Mouse (Mus musculus): ENCODE measurements around the gene Fbxw8. TPM values are rescaled to one million over a fixed set of nuclear protein-coding genes. Genes with fewer than 3 reads are reported as not detected.

Fbxw8 gene
- total RNA-seq, 2 experiments from 2014 or later: 2.9 to 4.4 TPM

- no peak for ATAC-seq (replicated peaks; ENCODE audit: low FRiP score, poor library complexity, severe bottlenecking)
Observed at GRCm38 (mm10) chr5:118113617-118114016, 41.6 kb downstream of the Fbxw8 start.

GRCm38 (mm10) chr5:118113043-118113442 lies 42.2 kb downstream of the Fbxw8 start:
- ATAC-seq (replicated peaks; ENCODE audit: low FRiP score, poor library complexity, severe bottlenecking): no peak

GRCm38 (mm10) chr5:118108794-118109440 lies 46.3 kb downstream of the Fbxw8 start:
- ATAC-seq (replicated peaks; ENCODE audit: low FRiP score, poor library complexity, severe bottlenecking): no peak

DNA sequence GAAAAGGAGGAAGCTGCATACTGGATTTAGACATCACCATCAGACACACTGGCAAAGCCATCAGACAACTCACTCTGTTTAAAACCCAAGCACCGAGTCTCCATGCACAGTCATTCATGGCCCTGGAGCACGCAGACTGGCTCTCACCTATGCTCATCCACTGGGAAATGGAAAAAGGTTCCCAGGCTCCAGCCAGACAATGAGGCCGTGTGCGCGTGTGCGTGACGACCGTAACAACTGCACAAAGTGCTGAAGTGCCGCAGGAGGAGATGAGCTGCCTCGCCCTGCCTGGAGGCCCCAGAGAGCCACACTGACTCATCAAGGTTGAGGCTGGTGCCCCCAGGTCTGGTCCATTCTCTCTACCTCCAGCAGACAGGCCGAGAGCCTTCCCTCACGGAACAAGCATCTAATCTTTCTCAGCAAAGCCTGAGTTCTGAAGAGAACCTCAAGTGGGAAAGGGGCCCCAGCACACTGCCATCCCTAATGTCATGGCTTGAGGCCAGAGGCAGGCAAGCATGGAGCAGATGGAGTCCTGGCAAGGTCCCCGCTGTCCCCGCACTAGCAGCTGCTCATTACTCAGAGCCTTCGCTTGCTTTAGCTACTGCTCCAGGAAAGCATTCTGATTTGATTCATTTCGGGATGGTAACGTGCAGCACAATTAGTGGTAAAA lies 47.0 kb downstream of the Fbxw8 start:
- ATAC-seq (replicated peaks; ENCODE audit: low FRiP score, poor library complexity, severe bottlenecking): no peak

GRCm38 (mm10) chr5:118106667-118107066 lies 48.6 kb downstream of the Fbxw8 start:
- ATAC-seq (replicated peaks; ENCODE audit: low FRiP score, poor library complexity, severe bottlenecking): no peak

GRCm38 (mm10) chr5:118105536-118105935 lies 49.7 kb downstream of the Fbxw8 start:
- no peak for ATAC-seq (replicated peaks; ENCODE audit: low FRiP score, poor library complexity, severe bottlenecking)

- no peak for ATAC-seq (replicated peaks; ENCODE audit: low FRiP score, poor library complexity, severe bottlenecking)
Observed at GRCm38 (mm10) chr5:118099870-118100478, 55.3 kb downstream of the Fbxw8 start.

DNA sequence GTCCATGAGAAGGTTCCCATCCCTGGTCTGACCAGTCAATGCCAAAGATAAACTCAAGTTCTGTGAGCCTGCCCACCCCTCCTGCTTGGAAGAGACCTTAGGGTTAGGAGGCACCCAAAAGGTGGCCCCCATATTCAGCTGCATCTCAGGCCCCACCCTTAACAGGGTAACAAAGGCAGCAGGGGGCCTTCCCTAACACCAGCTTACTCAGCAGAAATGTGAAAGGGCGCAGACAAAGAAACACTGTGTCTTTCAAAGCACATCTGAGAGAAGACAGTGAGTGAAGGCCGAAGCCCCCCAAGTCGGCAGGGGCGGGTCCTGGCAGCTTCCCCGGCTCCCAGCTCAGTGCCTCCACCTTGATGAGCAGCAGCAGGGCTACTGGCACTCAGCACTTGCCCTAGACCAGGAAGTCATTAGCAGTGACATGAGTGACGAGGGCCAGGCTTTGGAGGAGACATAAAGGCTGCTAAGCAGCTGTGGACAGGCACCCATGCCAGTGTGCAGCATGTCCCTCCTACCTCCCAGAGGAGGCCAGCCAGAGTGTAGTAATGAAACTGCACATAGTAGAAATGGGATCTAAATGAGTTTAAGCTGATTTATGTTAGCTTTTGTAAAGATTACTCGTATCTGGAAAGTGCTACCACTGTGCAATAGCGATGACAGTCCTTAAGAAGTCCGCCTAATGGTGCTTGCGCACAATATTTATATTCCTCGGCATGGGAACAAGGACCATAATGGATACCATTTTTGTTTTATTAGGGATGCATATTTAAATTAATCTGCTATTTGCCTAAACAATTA lies 56.0 kb downstream of the Fbxw8 start:
- no peak for ATAC-seq (replicated peaks; ENCODE audit: low FRiP score, poor library complexity, severe bottlenecking)

DNA sequence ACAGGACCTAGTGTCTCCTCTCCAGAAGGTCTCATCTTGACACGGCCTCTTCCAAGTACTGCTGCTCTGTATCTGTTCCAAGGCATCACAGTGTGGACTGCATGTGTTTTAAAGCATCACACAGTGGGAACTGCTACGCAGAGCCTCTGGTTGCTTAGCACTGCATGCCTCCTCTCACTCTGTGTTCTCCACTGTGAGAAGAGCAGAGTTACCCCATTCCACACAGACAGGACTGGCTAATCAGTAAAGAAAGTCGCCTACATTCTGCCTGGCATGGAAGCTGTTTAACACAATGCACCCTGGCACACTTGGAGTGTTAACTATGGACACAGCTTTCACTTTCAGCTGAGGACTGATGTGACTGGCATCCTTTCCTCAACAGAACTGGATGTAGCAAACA lies 58.9 kb downstream of the Fbxw8 start:
- ATAC-seq (replicated peaks; ENCODE audit: low FRiP score, poor library complexity, severe bottlenecking): no peak

DNA sequence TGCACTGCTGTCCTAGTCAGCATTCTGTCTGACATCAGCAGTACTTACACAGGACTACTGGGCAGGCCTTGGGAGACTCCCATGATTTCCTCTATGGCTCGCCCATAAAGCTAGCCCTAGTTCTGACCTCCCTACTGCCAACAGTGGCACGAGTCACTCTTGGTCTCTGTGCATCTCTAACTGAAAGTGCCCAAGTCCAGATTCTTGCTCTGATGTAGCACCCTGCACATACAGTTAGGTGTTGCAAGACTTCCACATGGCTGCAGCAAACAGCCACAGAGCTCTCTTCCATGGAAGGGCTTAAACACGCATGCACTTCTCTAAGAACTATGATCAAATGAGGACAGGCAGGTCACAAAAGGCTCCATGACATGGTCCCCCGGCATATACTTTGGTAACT lies 59.4 kb downstream of the Fbxw8 start:
- ATAC-seq (replicated peaks; ENCODE audit: low FRiP score, poor library complexity, severe bottlenecking): no peak

DNA sequence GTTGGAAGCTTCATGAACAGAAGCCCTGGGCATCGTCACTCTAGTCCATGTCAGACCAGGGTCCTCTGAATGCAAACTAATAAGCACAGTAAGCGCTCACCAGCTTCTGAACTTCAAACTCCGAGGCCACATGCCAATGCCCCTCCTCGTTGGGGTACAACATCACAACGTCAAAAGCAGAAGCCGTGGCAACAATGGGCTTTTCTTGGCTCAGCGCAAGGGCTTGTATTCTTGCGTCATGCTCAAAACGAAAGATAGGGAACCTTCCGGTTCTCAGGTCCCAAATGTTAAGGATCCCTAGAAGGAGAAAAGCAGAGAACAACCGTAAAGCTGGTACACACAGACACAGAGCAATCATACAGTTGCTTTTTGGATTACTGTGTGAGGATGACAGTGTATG lies 59.8 kb downstream of the Fbxw8 start:
- no peak for ATAC-seq (replicated peaks; ENCODE audit: low FRiP score, poor library complexity, severe bottlenecking)

GRCm38 (mm10) chr5:118093321-118094035 lies 61.8 kb downstream of the Fbxw8 start:
- no peak for ATAC-seq (replicated peaks; ENCODE audit: low FRiP score, poor library complexity, severe bottlenecking)

DNA sequence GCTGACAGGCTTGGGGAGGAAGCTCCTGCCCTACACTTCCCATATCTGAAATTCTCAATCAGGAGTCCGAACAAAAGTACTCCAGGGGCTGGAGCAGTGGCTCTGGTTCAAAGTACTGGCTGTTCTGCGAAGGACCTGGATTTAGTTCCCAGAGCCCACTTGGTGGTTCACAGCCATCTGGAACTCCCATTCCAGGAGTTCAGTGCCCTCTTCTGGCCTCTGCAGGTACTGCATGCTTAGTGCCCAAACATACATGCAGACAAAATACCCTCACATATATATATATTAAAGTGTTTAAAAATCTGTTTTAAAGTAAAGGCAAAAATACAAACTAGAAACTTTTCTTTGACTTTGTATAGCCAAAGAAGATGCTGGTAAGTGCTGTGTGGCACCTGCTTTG lies 64.4 kb downstream of the Fbxw8 start:
- ATAC-seq (replicated peaks; ENCODE audit: low FRiP score, poor library complexity, severe bottlenecking): 0 out of 2 replicates have a peak, but pooled peaks have one; percentile 59

DNA sequence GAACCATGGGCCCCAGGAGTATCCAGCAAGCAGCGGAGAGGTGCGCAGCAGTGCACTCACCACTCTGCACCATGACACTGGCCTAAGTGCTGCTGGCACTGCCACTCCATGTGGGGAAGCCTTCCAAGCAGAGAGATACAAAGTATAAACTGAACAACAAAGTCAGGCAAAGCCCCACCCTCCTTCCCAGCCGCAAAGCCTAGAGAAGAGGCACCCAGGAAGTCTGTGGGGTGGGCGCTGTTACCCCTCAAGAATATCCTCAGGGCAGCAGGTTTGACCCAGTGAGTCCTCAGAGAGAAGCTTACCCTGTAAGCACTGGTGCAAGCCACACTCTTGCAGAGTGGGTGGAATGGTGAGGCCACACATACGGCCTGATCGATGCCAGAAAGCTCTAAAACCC lies 65.2 kb downstream of the Fbxw8 start:
- ATAC-seq (replicated peaks; ENCODE audit: low FRiP score, poor library complexity, severe bottlenecking): no peak

DNA sequence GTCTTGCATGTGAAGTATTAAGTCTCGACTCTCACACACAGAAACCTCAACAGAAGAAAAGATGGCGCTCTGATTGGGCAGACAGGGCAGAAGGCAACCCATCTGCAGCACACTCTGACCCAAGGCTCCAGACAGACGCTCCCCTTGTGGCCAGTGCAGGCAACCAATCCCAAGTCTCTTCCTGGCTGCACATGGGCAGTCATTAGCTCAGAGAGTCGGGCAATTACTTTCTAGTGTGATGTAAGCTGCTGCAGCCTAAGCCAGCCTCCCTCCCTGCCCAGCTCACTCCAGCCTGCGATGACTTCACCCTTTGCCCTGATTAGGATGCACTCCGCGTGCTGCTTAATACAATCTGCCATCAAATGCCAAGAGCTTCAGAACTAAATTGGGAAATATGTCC lies 66.2 kb downstream of the Fbxw8 start:
- ATAC-seq (replicated peaks; ENCODE audit: low FRiP score, poor library complexity, severe bottlenecking): no peak

DNA sequence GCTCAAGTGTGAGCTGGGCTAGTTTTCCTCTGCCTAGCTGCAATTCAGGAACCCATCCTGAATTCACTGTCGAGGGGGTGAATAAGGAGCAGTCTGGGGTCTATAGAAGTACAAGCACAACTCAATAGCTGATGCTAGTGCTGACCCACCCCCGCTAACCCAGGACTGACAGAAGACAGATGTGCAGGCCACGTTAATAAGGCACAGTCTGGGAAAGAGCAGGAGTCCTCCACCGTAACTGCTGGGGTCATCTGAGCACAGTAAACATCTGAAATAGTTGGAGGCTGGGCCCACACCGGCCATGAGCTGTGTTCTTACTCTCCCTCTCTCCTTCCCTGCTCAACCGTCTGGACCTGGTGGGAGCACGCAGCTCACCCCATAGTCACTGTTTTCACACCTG lies 68.3 kb downstream of the Fbxw8 start:
- no peak for ATAC-seq (replicated peaks; ENCODE audit: low FRiP score, poor library complexity, severe bottlenecking)

- no peak for ATAC-seq (replicated peaks; ENCODE audit: low FRiP score, poor library complexity, severe bottlenecking)
Observed at GRCm38 (mm10) chr5:118085313-118085712, 70.0 kb downstream of the Fbxw8 start.

DNA sequence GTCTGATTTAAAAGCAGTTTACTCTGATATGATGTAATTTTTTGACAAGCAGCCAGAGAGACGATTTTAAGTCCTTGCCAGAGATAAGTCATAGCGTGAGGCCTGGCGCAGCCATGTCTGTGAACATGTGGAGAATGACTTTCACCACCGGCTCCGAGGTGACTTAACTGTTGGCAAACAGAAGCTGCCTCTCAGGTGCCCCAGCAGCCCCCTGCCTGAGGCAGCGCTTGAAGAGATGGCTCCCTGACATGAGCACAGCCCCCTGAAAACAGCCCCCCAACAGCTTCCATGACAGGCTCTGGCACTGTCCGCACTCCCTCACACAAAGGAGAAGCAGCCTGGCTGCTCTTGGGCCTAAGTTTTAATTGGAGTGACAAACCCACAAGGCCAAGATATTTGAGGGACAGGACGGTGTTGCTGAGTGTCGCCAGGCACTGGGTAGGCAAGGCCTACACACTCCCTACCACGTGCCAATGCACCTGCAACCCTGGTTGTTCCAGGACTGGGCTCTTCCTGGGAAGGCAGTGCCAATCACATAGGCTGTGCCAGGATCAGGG lies 71.0 kb downstream of the Fbxw8 start:
- no peak for ATAC-seq (replicated peaks; ENCODE audit: low FRiP score, poor library complexity, severe bottlenecking)

DNA sequence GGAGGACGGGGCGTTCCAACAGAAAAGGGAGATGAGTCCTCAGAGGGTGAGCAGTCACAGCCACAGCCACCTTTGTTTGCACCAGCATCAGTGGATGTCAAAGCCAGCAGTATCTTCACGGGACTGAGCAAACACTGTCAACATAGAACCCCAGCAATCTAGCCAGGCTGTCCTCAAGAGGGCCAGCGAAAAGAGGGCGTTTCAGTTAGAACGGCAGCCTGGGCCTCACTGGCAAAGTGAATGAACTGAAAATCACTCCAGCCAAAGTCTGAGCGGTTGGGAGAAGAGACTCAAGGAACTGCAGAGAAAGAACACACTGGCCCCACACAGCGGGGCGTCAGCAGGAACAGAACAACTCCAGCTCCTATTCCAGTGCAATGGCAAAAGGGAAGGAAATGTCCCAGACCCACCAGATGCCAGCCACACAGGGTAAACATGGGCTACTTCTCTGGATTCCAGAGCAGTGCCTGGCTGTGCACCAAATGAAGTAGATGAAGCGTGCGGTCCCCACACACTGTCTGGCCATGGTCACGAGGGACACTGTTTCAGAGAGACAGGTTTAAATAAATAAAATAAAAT lies 72.1 kb downstream of the Fbxw8 start:
- ATAC-seq (replicated peaks; ENCODE audit: low FRiP score, poor library complexity, severe bottlenecking): no peak

All from erythroblast, adult 5-6 weeks (primary cell).